ENCODE assay signal across 11 mouse cellular contexts in the genomic region with DNA sequence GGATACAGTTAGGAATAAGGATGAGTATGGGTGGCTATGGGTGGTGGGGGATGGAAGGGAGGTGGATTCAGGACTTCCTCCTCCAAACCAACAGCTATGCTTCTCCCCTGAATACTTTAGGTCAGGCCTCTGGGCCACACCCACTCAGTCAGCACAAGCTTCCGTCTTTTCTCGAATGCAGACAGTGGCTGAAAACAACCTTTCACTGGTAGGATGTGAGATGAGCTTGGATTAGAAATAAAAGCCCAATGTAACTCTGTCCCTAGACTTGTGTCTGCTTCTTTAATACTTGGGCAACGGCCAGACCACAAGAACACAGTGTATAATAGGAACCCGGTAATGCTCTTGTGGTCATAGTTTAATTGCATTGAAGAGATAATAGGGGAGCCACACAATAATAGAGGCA. TPM values are rescaled to one million over a fixed set of nuclear protein-coding genes. Genes with fewer than 3 reads are reported as not detected.
DNase-seq lines count a peak whose midpoint lies in the region; ATAC-seq and TF ChIP-seq lines count a peak whose summit lies in the region.
"Had no signal": no experiment of that assay in that cellular context is flagged by ENCODE, and none has a peak within 500 bp of the region (broad histone marks: within the 10 kb centered on the region; RNA-seq: fewer than 3 reads in every experiment).

No protein-coding gene starts in this region.

- H3K27me3 ChIP-seq in stomach, postnatal 0 days (ENCODE audit: control insufficient read depth, insufficient read depth, low read length): no peaks in the 10 kb centered on the region

- no peak for TF ChIP-seq CTCF in stomach, postnatal 0 days (IDR thresholded peaks at IDR 0.05; ENCODE audit: low read depth)

- 39% methylated on average over 4 of the region's 4 CpGs for WGBS in stomach, postnatal 0 days

- H3K27ac ChIP-seq in stomach, postnatal 0 days (replicated peaks): no peak overlapping the region
- H3K27ac ChIP-seq: kidney, postnatal 0 days had no signal

- H3K4me1 ChIP-seq in stomach, postnatal 0 days (replicated peaks; ENCODE audit: control insufficient read depth, insufficient read depth): no peaks in the 10 kb centered on the region

- TF ChIP-seq EP300 in stomach, postnatal 0 days (optimal IDR thresholded peaks at IDR 0.05): no peak

- no peak overlapping the region for H3K9ac ChIP-seq in stomach, postnatal 0 days (ENCODE audit: low read length)

- H3K4me3 ChIP-seq in stomach, postnatal 0 days (ENCODE audit: low read depth, low read length): no peak overlapping the region

- no peak overlapping the region for H3K4me2 ChIP-seq in stomach, postnatal 0 days (replicated peaks; ENCODE audit: low read depth)

- peak; percentile 19 for DNase-seq in testis, postnatal 14 days (ENCODE audit: low spot score)
- DNase-seq in testis, postnatal 10 days (ENCODE audit: low spot score): no peak
- peak; percentile 24 for DNase-seq in lung, postnatal 10 days
- peak; percentile 32 for DNase-seq in stomach, postnatal 0 days (ENCODE audit: low spot score)
- DNase-seq in adrenal gland, postnatal 25 days: no peak
- DNase-seq in cerebellum, postnatal 10 days: no peak
- DNase-seq in gastrocnemius, postnatal 36 days: no peak
- DNase-seq: cerebellum, postnatal 14 days; heart, postnatal 10 days had no signal

- H3K9me3 ChIP-seq in stomach, postnatal 0 days (ENCODE audit: control insufficient read depth, low read length): no peaks in the 10 kb centered on the region

- no peaks in the 10 kb centered on the region for H3K36me3 ChIP-seq in stomach, postnatal 0 days (ENCODE audit: control insufficient read depth, insufficient read depth, low read length)

- peak; percentile 54 for ATAC-seq in activated CD4-positive, CD25-positive, alpha-beta regulatory T cell, adult 4 months
- peak; percentile 38; the same call in 1 of the 2 replicates for ATAC-seq in stomach, postnatal 0 days (ENCODE audit: low FRiP score, low TSS enrichment)

- intact Hi-C loops in gastrocnemius, postnatal 36 days (cut with DNase I): no loop called here

RNA-seq across cellular contexts. Expression of gene Tmem229b, which starts 10.6 kb away (rescaled TPM):
- polyA plus RNA-seq in activated CD4-positive, CD25-positive, alpha-beta regulatory T cell, adult 4 months (2017; shearing (Covaris generic)): 10 to 100 TPM; 27.1 to 30.5 TPM
- polyA plus RNA-seq in stomach, postnatal 0 days (2015; fragmentation: Nextera tagmentation; extraction: Ambion mirVana): 4.7 and 4.9 TPM in 2 replicates
- total RNA-seq in adrenal gland, postnatal 25 days (2021): 5.2 and 9.0 TPM in 2 replicates
- total RNA-seq in gastrocnemius, postnatal 36 days (2021): 10 to 100 TPM in 1 of 2 experiments, 1 to 10 TPM in 1; 7.0 to 10.4 TPM

RNA-seq across cellular contexts. Expression of gene Plekhh1, which starts 11.0 kb away (rescaled TPM):
- polyA plus RNA-seq in activated CD4-positive, CD25-positive, alpha-beta regulatory T cell, adult 4 months (2017; shearing (Covaris generic)): under 1 TPM; 0.13 TPM
- polyA plus RNA-seq in stomach, postnatal 0 days (2015; fragmentation: Nextera tagmentation; extraction: Ambion mirVana): 6.1 and 6.9 TPM in 2 replicates
- 1.8 and 2.1 TPM in 2 replicates for total RNA-seq in adrenal gland, postnatal 25 days (2021)
- total RNA-seq in gastrocnemius, postnatal 36 days (2021): 1 to 10 TPM; 1.1 to 1.3 TPM

Comparison
In these comparisons a context has a peak if more than half of its experiments do, and no peak if none do; other contexts are left out.
1. DNase-seq: peak in testis, postnatal 14 days (single experiment), lung, postnatal 10 days (single experiment) and stomach, postnatal 0 days (single experiment); none in testis, postnatal 10 days (single experiment), adrenal gland, postnatal 25 days (single experiment), cerebellum, postnatal 10 days (0 of 2) and gastrocnemius, postnatal 36 days (0 of 2).